Mouse (Mus musculus): ENCODE results near the gene Tcf7. TPM values are rescaled to one million over a fixed set of nuclear protein-coding genes. Genes with fewer than 3 reads are reported as not detected.

Tcf7 gene
- 1 to 10 TPM; 2.8 to 3.8 TPM for total RNA-seq (2021)

- DNase-seq: peak; percentile 65
These were observed at the start of gene Tcf7 for GRCm38 (mm10) chr11:52282774-52283595. Gene Tcf7, minus strand, starts transcription at chr11:52283014.

- no peak for DNase-seq
These were observed 44.5 kb upstream of the Tcf7 start for GRCm38 (mm10) chr11:52327313-52327712.

DNA sequence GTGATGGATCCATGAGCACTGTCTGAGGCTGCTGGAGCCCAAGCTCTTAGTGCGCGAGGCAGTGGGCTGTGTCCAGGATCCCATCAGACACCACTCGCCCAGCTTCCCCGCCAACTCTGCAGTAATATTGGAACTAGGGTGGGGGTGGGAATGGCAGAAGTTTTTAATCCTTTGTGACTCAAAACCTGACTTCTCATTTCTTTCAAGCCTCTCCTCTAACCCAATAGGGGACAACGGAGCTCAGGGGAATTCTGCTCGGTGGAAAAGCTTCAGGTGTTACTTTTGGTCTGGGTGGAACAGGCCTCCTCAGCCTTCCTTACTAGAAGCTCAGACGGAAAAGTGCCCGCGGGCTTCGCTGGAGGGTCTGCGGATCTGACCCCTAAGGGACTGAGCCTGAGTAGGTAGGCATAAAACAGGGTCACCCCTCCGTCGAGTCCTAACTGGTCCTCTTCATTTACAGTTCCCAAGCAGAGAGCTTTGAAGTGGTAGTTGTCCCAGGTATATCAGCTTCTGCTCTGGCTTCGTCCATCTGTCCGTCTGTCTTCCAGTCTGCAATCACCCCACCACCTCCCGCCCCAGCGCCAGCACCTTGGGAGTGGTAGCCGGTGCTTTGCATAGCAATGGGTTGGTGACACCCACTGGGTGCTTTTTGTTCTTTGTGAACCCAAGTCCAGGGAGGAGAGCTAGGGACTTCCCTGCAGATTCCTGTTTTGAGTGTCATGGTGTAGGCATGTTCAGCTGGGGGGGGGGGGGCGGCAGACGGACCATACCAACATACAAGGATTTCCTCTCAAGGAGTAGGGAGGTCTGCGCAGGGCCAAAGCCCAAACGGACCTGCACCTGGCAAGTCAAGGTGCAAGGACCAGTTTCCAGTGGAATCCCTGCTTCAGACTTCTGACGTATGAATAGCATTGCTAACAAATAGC is 41.9 kb upstream of the Tcf7 start:
- DNase-seq: no peak

DNA sequence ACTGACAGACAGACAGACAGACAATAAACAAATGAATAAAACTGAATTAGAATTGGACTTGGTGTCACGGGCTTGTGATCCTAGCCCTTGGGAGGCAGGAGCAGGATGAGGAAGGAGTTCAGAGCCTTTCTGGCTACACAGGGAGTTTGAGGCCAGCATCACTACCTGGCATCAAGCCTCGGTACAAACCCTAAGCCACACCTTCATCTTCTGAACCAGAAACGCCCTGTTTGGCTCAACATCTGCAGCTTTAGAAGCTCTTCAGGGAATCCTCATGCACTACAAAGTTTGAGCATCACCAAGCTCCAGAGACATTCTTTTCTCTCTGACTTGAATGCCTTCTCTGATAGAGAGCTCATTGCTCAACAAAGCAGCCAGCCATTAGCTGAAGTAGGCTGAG is 38.7 kb upstream of the Tcf7 start:
- DNase-seq: no peak

- no peak for DNase-seq
These were observed 37.7 kb upstream of the Tcf7 start for GRCm38 (mm10) chr11:52320529-52320928.

GRCm38 (mm10) chr11:52319664-52320063 is 36.9 kb upstream of the Tcf7 start:
- no peak for DNase-seq

GRCm38 (mm10) chr11:52318445-52318844 is 35.6 kb upstream of the Tcf7 start:
- no peak for DNase-seq

DNA sequence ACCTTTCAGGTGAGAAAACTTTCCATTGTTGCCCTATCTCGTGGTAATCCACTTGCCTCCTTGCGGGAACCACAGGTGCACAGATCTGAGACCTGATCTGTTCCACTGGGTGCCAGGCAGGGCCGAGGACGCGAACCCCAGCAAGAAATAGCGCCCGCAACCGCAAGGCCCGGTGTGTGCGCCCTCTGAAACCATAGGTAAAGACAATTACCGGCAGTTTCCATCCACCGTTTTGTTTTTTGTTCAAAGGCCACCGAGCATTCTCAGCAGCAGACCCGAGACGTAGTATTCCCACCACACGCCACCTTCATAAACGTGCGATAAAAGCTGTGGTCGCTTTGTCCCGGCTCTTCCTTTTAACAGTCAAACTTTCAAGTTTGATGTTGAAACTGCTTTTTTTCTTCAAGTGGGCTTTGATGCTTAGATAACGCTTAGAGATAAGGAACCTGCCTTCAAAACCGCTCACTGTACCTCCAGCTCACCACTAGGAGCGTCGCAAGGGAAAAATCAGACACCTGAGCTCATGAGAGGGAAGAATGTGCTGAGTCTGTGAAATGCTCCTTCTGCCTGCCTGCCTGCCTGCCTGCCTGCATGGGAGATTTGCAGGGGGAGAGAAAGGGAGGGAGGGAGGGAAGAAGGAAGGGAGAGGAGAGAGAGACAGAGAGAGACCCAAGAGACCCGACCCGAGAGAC is 31.4 kb upstream of the Tcf7 start:
- no peak for DNase-seq

DNA sequence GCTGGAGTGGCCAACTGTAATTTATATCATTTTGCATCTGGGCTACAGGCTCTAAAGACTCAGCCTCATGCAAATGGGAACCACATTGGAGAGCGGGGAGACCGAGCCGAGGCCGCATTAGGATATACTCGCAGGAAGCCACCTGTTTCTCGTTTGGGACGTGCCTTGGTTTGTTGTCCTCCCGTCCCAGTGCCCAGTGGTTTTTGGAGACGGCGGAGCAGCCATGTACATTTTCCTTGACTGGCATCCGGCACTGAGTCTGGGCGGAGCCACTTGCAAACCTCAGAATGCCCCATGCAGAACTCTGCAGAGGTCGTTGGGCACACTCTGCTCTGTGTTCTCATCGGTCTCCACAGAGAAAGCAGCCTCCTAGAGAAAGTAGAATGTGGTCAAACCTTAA is 27.9 kb upstream of the Tcf7 start:
- DNase-seq: no peak

DNA sequence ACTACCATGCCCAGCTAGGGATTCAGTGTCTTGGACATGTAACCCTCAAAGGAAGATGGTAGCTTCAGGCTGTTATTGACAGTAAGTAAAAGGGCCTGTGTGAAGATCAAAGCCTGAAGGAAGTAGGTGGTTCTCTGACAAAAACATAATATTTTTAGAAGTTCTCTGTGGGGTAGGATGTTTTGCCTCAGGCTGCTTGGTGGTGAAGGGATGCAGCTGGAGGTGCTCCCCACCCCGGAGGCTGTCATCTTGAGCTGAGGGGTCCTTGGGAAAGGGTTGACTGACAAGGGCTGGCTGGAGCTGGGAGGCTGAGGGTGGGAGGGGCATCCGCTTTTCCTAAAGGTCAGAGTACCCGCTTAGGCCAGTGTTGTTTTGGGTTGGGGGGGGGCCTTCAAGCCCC is 26.7 kb upstream of the Tcf7 start:
- DNase-seq: no peak

- DNase-seq: no peak
These were observed 23.6 kb upstream of the Tcf7 start for GRCm38 (mm10) chr11:52306431-52306830.

DNA sequence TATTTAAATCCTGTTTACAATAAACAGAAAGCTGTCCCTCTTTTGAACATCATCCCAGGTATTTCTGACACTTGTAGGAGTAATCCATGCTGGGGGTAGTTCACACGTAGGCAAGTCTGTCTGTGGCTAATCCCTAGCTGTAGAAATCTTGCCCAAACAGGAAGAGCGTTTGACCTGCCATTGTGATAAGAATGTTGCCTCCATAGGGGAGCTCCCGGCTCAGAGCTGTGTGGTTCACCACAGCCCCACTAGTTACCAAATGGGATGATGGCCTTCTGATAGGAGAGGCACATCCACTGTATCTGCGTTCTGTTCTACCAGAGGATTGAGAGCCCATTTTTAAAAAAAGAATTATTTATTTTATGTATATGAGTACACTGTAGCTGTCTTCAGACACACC is 22.5 kb upstream of the Tcf7 start:
- DNase-seq: no peak

DNA sequence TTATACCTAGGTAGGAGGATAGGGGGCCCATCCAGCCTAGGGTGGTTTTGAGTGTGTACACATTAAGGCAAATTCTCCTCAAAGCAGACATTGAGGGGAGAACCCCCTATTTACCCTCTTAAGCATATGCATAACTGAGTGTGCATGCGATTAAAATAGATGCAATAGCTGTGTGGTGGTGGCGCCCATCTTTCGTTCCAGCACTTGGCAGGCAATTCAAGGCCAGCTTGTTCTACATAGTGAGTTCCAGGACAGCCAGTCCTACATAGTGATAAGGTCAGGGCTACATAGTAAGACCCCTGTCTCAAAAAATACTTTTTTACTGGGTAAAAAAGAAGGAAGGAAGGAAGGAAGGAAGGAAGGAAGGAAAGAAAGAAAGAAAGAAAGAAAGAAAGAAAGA is 19.9 kb upstream of the Tcf7 start:
- no peak for DNase-seq

DNA sequence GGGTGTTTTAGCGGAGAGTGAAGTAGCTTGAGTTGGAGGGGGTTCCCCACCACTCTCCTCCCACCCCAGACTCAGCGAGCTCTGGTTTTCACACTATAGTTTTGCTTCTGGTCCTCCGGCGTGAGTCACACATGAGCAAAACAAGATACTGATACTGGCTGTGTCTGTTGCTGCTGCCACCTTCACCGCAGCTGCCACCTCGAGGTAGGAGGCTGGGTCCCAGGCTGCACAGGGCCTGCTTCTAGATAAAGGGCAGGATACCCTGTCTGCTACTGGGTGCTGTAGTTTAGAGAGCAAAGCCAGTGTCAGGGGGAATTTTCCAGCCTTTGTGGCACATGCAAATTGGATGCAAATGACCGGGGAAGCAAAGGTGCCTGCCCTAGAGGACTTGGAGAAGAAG is 16.9 kb upstream of the Tcf7 start:
- DNase-seq: no peak

DNA sequence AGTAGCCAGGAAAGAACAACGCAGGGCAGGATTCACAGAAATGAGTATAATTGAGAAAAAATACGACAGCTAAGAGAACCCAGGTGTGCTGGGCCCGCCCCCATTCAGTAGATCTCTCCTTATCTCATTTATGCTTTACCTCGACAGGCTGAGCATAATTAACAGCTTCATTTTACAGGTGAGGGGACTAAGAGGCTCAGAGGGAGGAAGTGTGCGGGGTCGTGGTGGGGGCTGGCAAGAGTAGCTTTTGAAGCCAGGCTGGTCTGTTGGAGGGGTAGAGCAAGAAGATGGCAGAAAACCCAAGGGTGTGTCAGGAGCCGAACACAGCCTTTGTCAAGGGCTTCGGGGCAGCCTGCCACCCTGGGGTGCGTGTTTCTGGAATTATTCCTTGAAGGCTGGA is 16.1 kb upstream of the Tcf7 start:
- no peak for DNase-seq

DNA sequence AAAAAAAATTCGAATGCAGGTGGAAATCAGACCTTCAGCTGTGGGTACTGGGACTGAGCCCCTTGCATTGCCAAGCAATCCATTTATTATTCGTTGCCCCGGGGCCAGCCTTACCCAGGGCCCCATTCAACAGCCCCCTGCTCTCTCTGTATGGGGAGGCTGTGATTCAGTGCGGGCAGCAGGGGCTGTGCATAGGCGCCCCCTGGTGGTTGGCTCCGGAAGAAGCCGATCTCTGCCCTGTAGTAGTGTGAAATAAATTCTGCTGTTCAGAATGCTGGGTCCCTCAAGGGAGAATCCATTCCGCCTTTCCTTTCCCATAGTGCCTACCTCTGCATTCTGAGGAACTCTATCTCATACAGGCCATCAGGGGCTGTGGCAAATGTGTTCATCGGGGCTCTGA is 14.5 kb upstream of the Tcf7 start:
- DNase-seq: peak; percentile 86

- no peak for DNase-seq
These were observed 11.3 kb upstream of the Tcf7 start for GRCm38 (mm10) chr11:52294103-52294502.

DNA sequence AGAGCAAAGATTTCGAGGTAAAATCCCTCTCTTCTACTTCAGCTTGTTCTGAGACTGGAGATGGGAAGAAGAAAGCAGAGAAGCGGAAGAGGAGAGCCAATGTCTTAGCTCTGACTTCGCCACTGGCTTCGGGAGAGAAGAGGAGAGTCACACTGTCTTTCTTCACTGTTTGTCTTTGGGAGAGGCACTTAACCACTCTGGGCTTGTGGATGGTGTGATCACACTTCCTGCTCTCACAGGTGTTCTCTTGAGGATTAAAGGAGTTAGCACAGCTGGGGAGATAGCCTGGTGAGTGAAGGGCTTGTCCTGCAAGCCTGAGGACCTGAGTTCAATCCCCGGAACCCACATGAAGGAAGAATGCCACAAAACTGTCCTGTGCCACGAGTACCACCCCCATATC is 10.1 kb upstream of the Tcf7 start:
- DNase-seq: no peak

- no peak for DNase-seq
These were observed 9.5 kb upstream of the Tcf7 start for GRCm38 (mm10) chr11:52292346-52292745.

- no peak for DNase-seq
These were observed 4.1 kb upstream of the Tcf7 start for GRCm38 (mm10) chr11:52286958-52287305.

DNA sequence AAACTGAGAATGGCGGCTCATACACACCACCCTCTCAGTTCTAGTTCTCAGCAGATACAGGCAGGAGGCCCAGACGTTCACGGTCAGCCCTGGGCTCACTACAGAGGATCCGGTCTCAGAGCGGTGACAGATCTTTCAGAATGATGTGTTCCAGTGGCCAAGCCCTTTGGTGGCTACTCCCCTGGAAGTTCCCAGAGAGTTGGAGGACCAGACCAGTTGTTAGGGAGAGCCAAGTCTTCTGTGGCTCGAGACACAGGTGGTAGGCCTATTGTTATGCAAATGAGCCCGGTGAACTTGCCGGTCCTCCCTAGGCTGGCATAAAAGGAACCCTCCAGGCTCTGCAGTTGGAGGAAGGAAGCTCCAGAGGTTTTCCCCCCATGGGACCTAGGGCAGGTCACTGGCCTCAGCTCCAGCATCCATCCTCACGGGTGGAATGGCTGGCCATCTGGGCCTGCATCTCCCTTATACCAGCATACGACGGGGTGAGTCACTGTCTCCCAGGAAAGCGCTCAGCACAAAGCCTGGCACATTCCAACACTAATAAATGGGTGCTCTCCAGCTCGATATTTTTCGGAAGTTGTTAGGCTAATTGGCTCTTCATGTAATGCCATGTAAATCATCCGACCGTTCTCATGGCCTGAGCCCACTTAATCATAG is 3.6 kb upstream of the Tcf7 start:
- no peak for DNase-seq

Data from heart, postnatal 4 days (tissue).